ENCODE assay signal across 8 mouse cellular contexts in the genomic region with DNA sequence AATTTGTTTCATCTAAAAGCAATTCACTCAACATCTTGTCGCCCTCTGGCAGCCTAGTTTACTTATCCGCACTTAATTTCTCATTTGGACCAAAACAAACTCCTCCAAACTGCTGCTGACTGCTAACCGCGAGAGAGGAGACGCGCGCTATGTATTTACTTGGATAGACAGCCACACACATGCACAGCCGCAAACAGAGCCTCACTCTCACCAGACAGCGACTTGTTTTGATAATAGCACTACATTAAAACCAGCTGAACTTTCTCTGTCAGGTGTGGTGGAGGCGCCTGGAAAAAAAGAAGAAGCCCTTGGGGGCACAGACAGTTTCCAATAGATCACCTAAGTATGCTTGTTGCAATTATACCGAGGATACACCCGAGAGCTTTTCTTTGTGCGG. TPM values are rescaled to one million over a fixed set of nuclear protein-coding genes. Genes with fewer than 3 reads are reported as not detected.
DNase-seq lines count a peak whose midpoint lies in the region; ATAC-seq and TF ChIP-seq lines count a peak whose summit lies in the region.

No protein-coding gene starts in this region.

- no peak for ATAC-seq in lung, postnatal 0 days
- ATAC-seq in intestine, postnatal 0 days = no peak
- no peak for ATAC-seq in liver, postnatal 0 days

- peak; percentile 8 for DNase-seq in lung, postnatal 0 days (ENCODE audit: low spot score)
- DNase-seq in lung, adult 2 months = no peak
- peak; percentile 59 for DNase-seq in forebrain, embryonic 10.5 days (ENCODE audit: extremely low spot score, low spot score)
- no peak for DNase-seq in liver, postnatal 0 days
- no peak for DNase-seq in ovary, postnatal 10 days (ENCODE audit: low spot score)
- DNase-seq in urinary bladder, postnatal 14 days (ENCODE audit: low spot score) = no peak
- no peak for DNase-seq in natural killer cell, adult 2 months (ENCODE audit: low spot score in 2 of 2)

- peaks cover 9% of the 10 kb centered on the region; the same call in 1 of the 2 replicates for H3K4me1 ChIP-seq in lung, postnatal 0 days (ENCODE audit: insufficient read depth, low read depth, low read length)
- H3K4me1 ChIP-seq in lung, adult 2 months (ENCODE audit: control insufficient read depth, insufficient read depth, low read length) = no peaks in the 10 kb centered on the region
- peaks cover 48% of the 10 kb centered on the region for H3K4me1 ChIP-seq in forebrain, embryonic 10.5 days
- H3K4me1 ChIP-seq in intestine, postnatal 0 days (replicated peaks; ENCODE audit: control insufficient read depth, insufficient read depth, low read length) = 0 out of 2 replicates have a peak, but pooled peaks cover 8% of the 10 kb centered on the region
- H3K4me1 ChIP-seq in liver, postnatal 0 days (ENCODE audit: insufficient read depth) = peaks cover 24% of the 10 kb centered on the region; the same call in 1 of the 2 replicates

- peaks cover 23% of the 10 kb centered on the region; the same call in 1 of the 2 replicates for H3K27me3 ChIP-seq in lung, postnatal 0 days (replicated peaks; ENCODE audit: insufficient read depth, low read length)
- H3K27me3 ChIP-seq in forebrain, embryonic 10.5 days (ENCODE audit: poor library complexity, severe bottlenecking) = peaks cover 80% of the 10 kb centered on the region
- peaks cover 55% of the 10 kb centered on the region for H3K27me3 ChIP-seq in intestine, postnatal 0 days (replicated peaks; ENCODE audit: control insufficient read depth, insufficient read depth, low read length)
- H3K27me3 ChIP-seq in liver, postnatal 0 days (ENCODE audit: insufficient read depth, low read length) = peaks cover 55% of the 10 kb centered on the region

- H3K9ac ChIP-seq in lung, postnatal 0 days (replicated peaks; ENCODE audit: low read depth) = no peak overlapping the region
- no peak overlapping the region for H3K9ac ChIP-seq in intestine, postnatal 0 days (ENCODE audit: low read depth, low read length)
- no peak overlapping the region for H3K9ac ChIP-seq in liver, postnatal 0 days (replicated peaks)

- no peaks in the 10 kb centered on the region for H3K36me3 ChIP-seq in lung, postnatal 0 days (ENCODE audit: insufficient read depth, low read length)
- H3K36me3 ChIP-seq in forebrain, embryonic 10.5 days (replicated peaks) = no peaks in the 10 kb centered on the region
- H3K36me3 ChIP-seq in intestine, postnatal 0 days (ENCODE audit: control insufficient read depth, insufficient read depth) = no peaks in the 10 kb centered on the region
- no peaks in the 10 kb centered on the region for H3K36me3 ChIP-seq in liver, postnatal 0 days (replicated peaks; ENCODE audit: insufficient read depth, low read length)

- WGBS in lung, postnatal 0 days = 5% methylated on average over 13 of the region's 13 CpGs
- 5% methylated on average over 13 of the region's 13 CpGs for WGBS in lung, adult 2 months
- under 1% methylated on average over 13 of the region's 13 CpGs for WGBS in forebrain, embryonic 10.5 days
- WGBS in intestine, postnatal 0 days = 4% methylated on average over 13 of the region's 13 CpGs
- 2% methylated on average over 13 of the region's 13 CpGs for WGBS in liver, postnatal 0 days (ENCODE audit: insufficient replicate concordance)

- no peak for TF ChIP-seq CTCF in lung, postnatal 0 days (IDR thresholded peaks at IDR 0.05)
- TF ChIP-seq CTCF in lung, adult 2 months (IDR thresholded peaks at IDR 0.05; ENCODE audit: insufficient read depth, low read length) = no peak
- no peak for TF ChIP-seq CTCF in intestine, postnatal 0 days (IDR thresholded peaks at IDR 0.05; ENCODE audit: low read depth)
- TF ChIP-seq CTCF in liver, postnatal 0 days (IDR thresholded peaks at IDR 0.05; ENCODE audit: low read depth) = no peak

- TF ChIP-seq POLR2A in lung, adult 2 months (IDR thresholded peaks at IDR 0.05; ENCODE audit: borderline replicate concordance, extremely low read depth, low read depth, low read length) = no peak

- TF ChIP-seq EP300 in lung, postnatal 0 days (IDR thresholded peaks at IDR 0.05) = no peak
- no peak for TF ChIP-seq EP300 in liver, postnatal 0 days (IDR thresholded peaks at IDR 0.05; ENCODE audit: low read depth)

- peak overlapping the region; percentile 100 for H3K4me2 ChIP-seq in lung, postnatal 0 days (replicated peaks; ENCODE audit: low read depth, low read length)
- peak overlapping the region; percentile 99 for H3K4me2 ChIP-seq in intestine, postnatal 0 days (replicated peaks; ENCODE audit: low read depth)
- H3K4me2 ChIP-seq in liver, postnatal 0 days (ENCODE audit: low read depth, low read length) = 0 out of 2 replicates have a peak overlapping the region, but pooled peaks have one; percentile 79

- H3K27ac ChIP-seq in lung, postnatal 0 days (ENCODE audit: low read length) = no peak overlapping the region
- H3K27ac ChIP-seq in forebrain, embryonic 10.5 days = peak overlapping the region; percentile 86; the same call in 1 of the 2 replicates
- no peak overlapping the region for H3K27ac ChIP-seq in intestine, postnatal 0 days (ENCODE audit: low read depth, low read length)
- H3K27ac ChIP-seq in liver, postnatal 0 days (ENCODE audit: low read depth) = no peak overlapping the region

- H3K9me3 ChIP-seq in lung, postnatal 0 days (ENCODE audit: low read length) = no peaks in the 10 kb centered on the region
- H3K9me3 ChIP-seq in forebrain, embryonic 10.5 days = no peaks in the 10 kb centered on the region
- no peaks in the 10 kb centered on the region for H3K9me3 ChIP-seq in intestine, postnatal 0 days (ENCODE audit: control insufficient read depth)
- no peaks in the 10 kb centered on the region for H3K9me3 ChIP-seq in liver, postnatal 0 days (ENCODE audit: low read length)

- peak overlapping the region; percentile 53; the same call in 1 of the 2 replicates for H3K4me3 ChIP-seq in lung, postnatal 0 days (ENCODE audit: low read depth, low read length)
- no peak overlapping the region for H3K4me3 ChIP-seq in lung, adult 2 months (replicated peaks; ENCODE audit: extremely low read depth, low read depth, low read length)
- peak overlapping the region; percentile 79 for H3K4me3 ChIP-seq in forebrain, embryonic 10.5 days
- H3K4me3 ChIP-seq in intestine, postnatal 0 days (ENCODE audit: low read depth, low read length) = peak overlapping the region; percentile 46; the same call in 1 of the 2 replicates
- no peak overlapping the region for H3K4me3 ChIP-seq in liver, postnatal 0 days (ENCODE audit: low read depth, low read length)

RNA-seq across cellular contexts. Expression of a gene that starts 2.8 kb away (rescaled TPM):
- 0.02 and 0.05 TPM in 2 replicates for polyA plus RNA-seq in lung, postnatal 0 days (2015; fragmentation: Nextera tagmentation; extraction: Ambion mirVana)
- 0.16 and 0.26 TPM in 2 replicates for polyA plus RNA-seq in lung, adult 2 months (2012; rRNA removed)
- polyA plus RNA-seq in forebrain, embryonic 10.5 days (2016; fragmentation: Nextera tagmentation; extraction: Ambion mirVana) = 2.2 and 2.4 TPM in 2 replicates
- polyA plus RNA-seq in intestine, postnatal 0 days (2015; fragmentation: Nextera tagmentation; extraction: Ambion mirVana) = 0.03 TPM in 1 of 2 replicates, not detected in the other
- polyA plus RNA-seq in liver, postnatal 0 days (2015; fragmentation: Nextera tagmentation; extraction: Ambion mirVana) = 0.04 and 0.06 TPM in 2 replicates

Comparison
In these comparisons a context has a peak if more than half of its experiments do, and no peak if none do; other contexts are left out.
1. DNase-seq: peak in lung, postnatal 0 days (single experiment) and forebrain, embryonic 10.5 days (single experiment); none in lung, adult 2 months (single experiment), liver, postnatal 0 days (single experiment), ovary, postnatal 10 days (single experiment), urinary bladder, postnatal 14 days (single experiment) and natural killer cell, adult 2 months (0 of 2).
2. H3K4me3 ChIP-seq: peak in lung, postnatal 0 days (single experiment), forebrain, embryonic 10.5 days (single experiment) and intestine, postnatal 0 days (single experiment); none in lung, adult 2 months (single experiment) and liver, postnatal 0 days (single experiment).
3. Peak in every context shown above with its lines, with median percentiles within 50 percentile points of each other: H3K4me2 ChIP-seq.